Mouse (Mus musculus) kidney, embryonic 14.5 days (tissue): ENCODE results near the gene Tecpr1. TPM values are rescaled to one million over a fixed set of nuclear protein-coding genes. Genes with fewer than 3 reads are reported as not detected.

ENCODE experiments used
- ATAC-seq: fragments of 200-750 bp; cut with Nextera tagmentation; 2 replicates; pipeline ENCODE4 v1.8.0; 2017; ENCODE audit warnings: moderate number of reproducible peaks, mild to moderate bottlenecking, moderate TSS enrichment, moderate library complexity; ENCODE audit not compliant: low FRiP score, low TSS enrichment
- H3K27ac ChIP-seq: fragments of 300-500 bp; sonication (generic); 2 replicates; pipeline ENCODE4 v1.5.1; 2014; ENCODE audit warnings: low read depth, mild to moderate bottlenecking, low read length, moderate library complexity, mixed read lengths
- H3K27me3 ChIP-seq: fragments of 300-500 bp; sonication (generic); 2 replicates; pipeline ENCODE4 v1.6.1; 2014; ENCODE audit warnings: mild to moderate bottlenecking, low read length; ENCODE audit not compliant: control insufficient read depth, insufficient read depth
- H3K36me3 ChIP-seq: fragments of 300-500 bp; sonication (generic); 2 replicates; pipeline ENCODE4 v1.6.1; 2014; ENCODE audit warnings: low read length, mixed read lengths; ENCODE audit not compliant: control insufficient read depth, insufficient read depth
- H3K4me1 ChIP-seq: fragments of 300-500 bp; sonication (generic); 2 replicates; pipeline ENCODE4 v1.6.1; 2014; ENCODE audit warnings: low read length, mixed read lengths; ENCODE audit not compliant: control insufficient read depth, insufficient read depth
- H3K4me2 ChIP-seq: fragments of 300-500 bp; sonication (generic); replicated peaks from 2 replicates; pipeline ENCODE4 v1.6.1; 2014; ENCODE audit warnings: low read depth, mild to moderate bottlenecking, low read length
- H3K4me3 ChIP-seq: fragments of 300-500 bp; sonication (generic); 2 replicates; pipeline ENCODE4 v1.5.1; 2014; ENCODE audit warnings: mild to moderate bottlenecking, low read length
- H3K9ac ChIP-seq: fragments of 300-500 bp; sonication (generic); 2 replicates; pipeline ENCODE4 v1.6.1; 2014; ENCODE audit warnings: low read depth, mild to moderate bottlenecking, low read length, moderate library complexity
- H3K9me3 ChIP-seq: fragments of 300-500 bp; sonication (generic); 2 replicates; pipeline ENCODE4 v1.6.1; 2016; ENCODE audit warnings: low read length; ENCODE audit not compliant: control insufficient read depth
- WGBS: fragments of 180-500 bp; shearing (Covaris S2); extraction: QIAGEN DNeasy Blood & Tissue Kit; methylation state at CpG from one replicate; pipeline ENCODE4 v1.1.7; 2014; 5-methylcytosine and 5-hydroxymethylcytosine counted together
- polyA plus RNA-seq: library from polyadenylated mRNA; unstranded; fragments of >200 nt; fragmentation: Nextera tagmentation; extraction: Ambion mirVana; gene quantifications from 2 replicates; pipeline ENCODE4 v1.2.1, GENCODE M21; 2014

Gene Tecpr1
- polyA plus RNA-seq, 1 experiment from 2014 or later: 16.4 TPM

- peaks cover 37% of the 10 kb centered on the region for H3K4me1 ChIP-seq
- H3K27me3 ChIP-seq: no peaks in the 10 kb centered on the region
- no peak overlapping the region for H3K27ac ChIP-seq
- peaks cover 36% of the 10 kb centered on the region for H3K36me3 ChIP-seq
- H3K9me3 ChIP-seq: no peaks in the 10 kb centered on the region
- H3K4me2 ChIP-seq: no peak overlapping the region
- no peak for ATAC-seq
- no peak overlapping the region for H3K9ac ChIP-seq
- no peak overlapping the region for H3K4me3 ChIP-seq
- WGBS: 86% methylated on average over 9 of the region's 9 CpGs
These were observed 37.9 kb upstream of the Tecpr1 start for GRCm38 (mm10) chr5:144261309-144261708.

GRCm38 (mm10) chr5:144260464-144260863 lies 37.0 kb upstream of the Tecpr1 start:
- H3K4me1 ChIP-seq: peaks cover 37% of the 10 kb centered on the region
- H3K9ac ChIP-seq: no peak overlapping the region
- H3K27me3 ChIP-seq: no peaks in the 10 kb centered on the region
- no peak overlapping the region for H3K27ac ChIP-seq
- H3K4me3 ChIP-seq: no peak overlapping the region
- H3K4me2 ChIP-seq: no peak overlapping the region
- H3K9me3 ChIP-seq: no peaks in the 10 kb centered on the region
- WGBS: 83% methylated on average over 8 of the region's 8 CpGs
- no peak for ATAC-seq
- peaks cover 28% of the 10 kb centered on the region for H3K36me3 ChIP-seq

- no peaks in the 10 kb centered on the region for H3K27me3 ChIP-seq
- 64% methylated on average over 6 of the region's 6 CpGs for WGBS
- H3K36me3 ChIP-seq: peaks cover 19% of the 10 kb centered on the region; the same call in 1 of the 2 replicates
- no peak for ATAC-seq
- peak overlapping the region; percentile 7; the same call in 1 of the 2 replicates for H3K9ac ChIP-seq
- H3K4me1 ChIP-seq: peaks cover 40% of the 10 kb centered on the region
- no peak overlapping the region for H3K4me3 ChIP-seq
- no peaks in the 10 kb centered on the region for H3K9me3 ChIP-seq
- peak overlapping the region; percentile 85; the same call in 1 of the 2 replicates for H3K4me2 ChIP-seq
- no peak overlapping the region for H3K27ac ChIP-seq
These were observed 35.8 kb upstream of the Tecpr1 start for GRCm38 (mm10) chr5:144259228-144259627.

- Histone ChIP-seq H3K4me2 (peak overlapping the region; percentile 85), H3K27me3 (no peaks in the 10 kb centered on the region), H3K4me1 (peaks cover 43% of the 10 kb centered on the region), H3K9me3 (no peaks in the 10 kb centered on the region), H3K36me3 (peaks cover 18% of the 10 kb centered on the region; the same call in 1 of the 2 replicates), H3K9ac (peak overlapping the region; percentile 97), H3K27ac (no peak overlapping the region), H3K4me3 (peak overlapping the region; percentile 100)
- WGBS: 16% methylated on average over 2 of the region's 2 CpGs
- no peak for ATAC-seq
These were observed 35.3 kb upstream of the Tecpr1 start for GRCm38 (mm10) chr5:144258687-144259086.

- Histone ChIP-seq H3K27ac (no peak overlapping the region), H3K9me3 (no peaks in the 10 kb centered on the region), H3K4me1 (peaks cover 41% of the 10 kb centered on the region), H3K27me3 (no peaks in the 10 kb centered on the region), H3K36me3 (peaks cover 18% of the 10 kb centered on the region; the same call in 1 of the 2 replicates), H3K9ac (peak overlapping the region; percentile 97; the same call in 1 of the 2 replicates), H3K4me3 (peak overlapping the region; percentile 100), H3K4me2 (peak overlapping the region; percentile 85)
- no peak for ATAC-seq
- 26% methylated on average over 14 of the region's 14 CpGs for WGBS
These were observed 34.8 kb upstream of the Tecpr1 start for GRCm38 (mm10) chr5:144258131-144258611.

- ATAC-seq: no peak
- Histone ChIP-seq H3K9me3 (no peaks in the 10 kb centered on the region), H3K27me3 (no peaks in the 10 kb centered on the region), H3K36me3 (peaks cover 16% of the 10 kb centered on the region; the same call in 1 of the 2 replicates), H3K27ac (no peak overlapping the region; the same call in 1 of the 2 replicates), H3K4me3 (peak overlapping the region; percentile 100), H3K9ac (peak overlapping the region; percentile 97; the same call in 1 of the 2 replicates), H3K4me1 (peaks cover 40% of the 10 kb centered on the region), H3K4me2 (peak overlapping the region; percentile 85)
- WGBS: 59% methylated on average over 3 of the region's 3 CpGs
These were observed 34.2 kb upstream of the Tecpr1 start for GRCm38 (mm10) chr5:144257451-144258110.

GRCm38 (mm10) chr5:144256888-144257287 lies 33.5 kb upstream of the Tecpr1 start:
- Histone ChIP-seq H3K4me1 (peaks cover 40% of the 10 kb centered on the region), H3K4me2 (peak overlapping the region; percentile 85), H3K9me3 (no peaks in the 10 kb centered on the region), H3K36me3 (peaks cover 16% of the 10 kb centered on the region; the same call in 1 of the 2 replicates), H3K4me3 (peak overlapping the region; percentile 100), H3K27me3 (no peaks in the 10 kb centered on the region), H3K9ac (peak overlapping the region; percentile 97), H3K27ac (peak overlapping the region; percentile 96)
- 64% methylated on average over 1 of the region's 1 CpGs for WGBS
- ATAC-seq: no peak

GRCm38 (mm10) chr5:144256541-144256870 lies 33.1 kb upstream of the Tecpr1 start:
- H3K9me3 ChIP-seq: no peaks in the 10 kb centered on the region
- peak overlapping the region; percentile 100 for H3K4me3 ChIP-seq
- WGBS: 5% methylated on average over 7 of the region's 7 CpGs
- H3K27me3 ChIP-seq: no peaks in the 10 kb centered on the region
- peaks cover 40% of the 10 kb centered on the region for H3K4me1 ChIP-seq
- peaks cover 16% of the 10 kb centered on the region; the same call in 1 of the 2 replicates for H3K36me3 ChIP-seq
- peak overlapping the region; percentile 96 for H3K27ac ChIP-seq
- ATAC-seq: no peak
- H3K4me2 ChIP-seq: peak overlapping the region; percentile 85
- H3K9ac ChIP-seq: peak overlapping the region; percentile 97
